Mouse (Mus musculus): ENCODE measurements around the gene Cntfr. TPM values are rescaled to one million over a fixed set of nuclear protein-coding genes. Genes with fewer than 3 reads are reported as not detected.
A peak's percentile ranks its signal among the peaks of the same experiment; 100 is the strongest.

Gene Cntfr
- total and polyA plus RNA-seq, 2 experiments from 2014 or later, result 0.38 TPM; not detected in 1

DNA sequence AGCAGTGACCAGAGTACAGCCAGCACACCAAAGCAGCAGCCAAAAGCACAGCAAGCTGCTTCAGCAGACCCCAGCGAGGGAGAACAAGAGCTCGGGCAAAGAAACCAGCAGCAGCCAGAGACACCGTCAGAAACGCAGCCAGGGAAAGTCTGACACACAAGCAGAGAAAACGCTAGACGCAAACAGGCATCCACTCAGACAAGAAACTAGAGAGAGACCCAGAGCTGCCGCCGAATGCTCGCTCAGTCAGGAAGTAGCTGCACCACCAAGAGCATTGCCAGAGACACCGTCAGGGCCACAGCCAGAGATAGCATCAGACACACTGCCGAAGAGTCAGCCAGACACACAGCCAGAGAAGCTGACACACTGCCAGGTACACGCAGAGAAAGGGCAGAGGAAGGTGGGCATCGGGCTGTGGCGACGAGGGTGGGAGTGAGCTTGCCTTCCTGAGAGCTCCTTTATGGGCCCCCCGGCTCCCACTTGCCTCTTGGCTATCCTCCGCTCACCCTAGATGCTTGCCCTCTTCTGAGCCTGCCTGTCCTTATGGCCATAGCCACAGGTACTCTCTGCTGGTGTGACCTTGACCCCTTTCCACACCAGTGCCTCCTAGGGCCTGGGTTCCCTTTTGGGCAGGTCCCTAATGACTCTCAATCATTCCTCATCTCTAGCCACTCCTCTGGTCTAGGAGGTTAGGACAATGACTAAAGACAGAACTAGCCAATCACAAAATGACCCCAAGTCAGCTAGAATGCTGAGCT lies 20.5 kb downstream of the Cntfr start:
- 38% methylated on average over 17 of the region's 17 CpGs for WGBS

DNA sequence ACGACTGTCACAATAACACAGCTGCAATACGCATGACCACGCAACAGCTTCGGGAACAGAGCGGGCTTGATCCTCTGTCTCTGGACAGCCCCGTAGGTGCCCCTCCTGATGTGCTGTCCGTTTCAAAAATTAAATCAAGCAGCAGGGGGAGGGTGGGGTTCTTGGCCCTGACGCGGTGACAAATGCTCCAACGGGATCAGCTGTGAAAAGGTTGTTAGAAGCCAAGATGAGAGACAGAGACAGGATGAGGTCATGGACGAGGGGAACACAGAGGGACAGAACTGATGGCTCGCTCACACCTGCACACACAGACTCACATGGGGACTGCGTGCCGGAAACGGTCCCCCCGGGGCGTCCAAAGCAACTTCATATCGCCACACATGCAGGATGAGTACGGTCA lies 23.7 kb downstream of the Cntfr start:
- no peak overlapping the region for H3K4me2 ChIP-seq (ENCODE audit: low read depth, low read length)
- no peak for DNase-seq (ENCODE audit: low spot score)
- H3K4me3 ChIP-seq (ENCODE audit: low read depth, low read length), result no peak overlapping the region
- no peaks in the 10 kb centered on the region for H3K36me3 ChIP-seq (replicated peaks; ENCODE audit: control insufficient read depth, insufficient read depth, low read length)
- H3K9me3 ChIP-seq (replicated peaks; ENCODE audit: control insufficient read depth, low read length), result no peaks in the 10 kb centered on the region
- no peak for ATAC-seq (ENCODE audit: insufficient read depth, low read depth)
- 51% methylated on average over 19 of the region's 19 CpGs for WGBS
- peaks cover 38% of the 10 kb centered on the region for H3K27me3 ChIP-seq (ENCODE audit: control insufficient read depth, insufficient read depth, low read length)
- no peak overlapping the region for H3K9ac ChIP-seq (replicated peaks; ENCODE audit: low read depth, low read length)
- no peak overlapping the region for H3K27ac ChIP-seq (ENCODE audit: low read depth)
- no peak for TF ChIP-seq EP300 (IDR thresholded peaks at IDR 0.05; ENCODE audit: low read depth)
- TF ChIP-seq CTCF (IDR thresholded peaks at IDR 0.05; ENCODE audit: low read depth), result no peak
- H3K4me1 ChIP-seq (ENCODE audit: control insufficient read depth, insufficient read depth), result peaks cover 4% of the 10 kb centered on the region; the same call in 1 of the 2 replicates

More for the DNA sequence above, 20.5 kb downstream of the Cntfr start:
- DNase-seq (ENCODE audit: low spot score), result no peak
- TF ChIP-seq EP300 (IDR thresholded peaks at IDR 0.05; ENCODE audit: low read depth), result no peak
- Histone ChIP-seq H3K9ac (replicated peaks; ENCODE audit: low read depth, low read length) (no peak overlapping the region), H3K9me3 (replicated peaks; ENCODE audit: control insufficient read depth, low read length) (no peaks in the 10 kb centered on the region), H3K4me2 (ENCODE audit: low read depth, low read length) (no peak overlapping the region), H3K27me3 (ENCODE audit: control insufficient read depth, insufficient read depth, low read length) (peaks cover 32% of the 10 kb centered on the region), H3K27ac (ENCODE audit: low read depth) (no peak overlapping the region), H3K36me3 (replicated peaks; ENCODE audit: control insufficient read depth, insufficient read depth, low read length) (no peaks in the 10 kb centered on the region), H3K4me3 (ENCODE audit: low read depth, low read length) (no peak overlapping the region), H3K4me1 (ENCODE audit: control insufficient read depth, insufficient read depth) (peaks cover 12% of the 10 kb centered on the region)
- ATAC-seq (ENCODE audit: insufficient read depth, low read depth), result no peak

- H3K9me3 ChIP-seq (replicated peaks; ENCODE audit: control insufficient read depth, low read length), result no peaks in the 10 kb centered on the region
- no peak overlapping the region for H3K4me3 ChIP-seq (ENCODE audit: low read depth, low read length)
- H3K9ac ChIP-seq (replicated peaks; ENCODE audit: low read depth, low read length), result no peak overlapping the region
- TF ChIP-seq CTCF (IDR thresholded peaks at IDR 0.05; ENCODE audit: low read depth) (no peak), EP300 (IDR thresholded peaks at IDR 0.05; ENCODE audit: low read depth) (no peak)
- H3K27ac ChIP-seq (ENCODE audit: low read depth), result no peak overlapping the region
- H3K4me2 ChIP-seq (ENCODE audit: low read depth, low read length), result no peak overlapping the region
- H3K27me3 ChIP-seq (ENCODE audit: control insufficient read depth, insufficient read depth, low read length), result peaks cover 38% of the 10 kb centered on the region
- ATAC-seq (ENCODE audit: insufficient read depth, low read depth) (peak; percentile 19; the same call in 1 of the 2 replicates), DNase-seq (ENCODE audit: low spot score) (no peak)
- 40% methylated on average over 8 of the region's 8 CpGs for WGBS
- H3K36me3 ChIP-seq (replicated peaks; ENCODE audit: control insufficient read depth, insufficient read depth, low read length), result no peaks in the 10 kb centered on the region
- H3K4me1 ChIP-seq (ENCODE audit: control insufficient read depth, insufficient read depth), result peaks cover 4% of the 10 kb centered on the region; the same call in 1 of the 2 replicates
These were observed 24.3 kb downstream of the Cntfr start for GRCm38 (mm10) chr4:41672522-41672963.

DNA sequence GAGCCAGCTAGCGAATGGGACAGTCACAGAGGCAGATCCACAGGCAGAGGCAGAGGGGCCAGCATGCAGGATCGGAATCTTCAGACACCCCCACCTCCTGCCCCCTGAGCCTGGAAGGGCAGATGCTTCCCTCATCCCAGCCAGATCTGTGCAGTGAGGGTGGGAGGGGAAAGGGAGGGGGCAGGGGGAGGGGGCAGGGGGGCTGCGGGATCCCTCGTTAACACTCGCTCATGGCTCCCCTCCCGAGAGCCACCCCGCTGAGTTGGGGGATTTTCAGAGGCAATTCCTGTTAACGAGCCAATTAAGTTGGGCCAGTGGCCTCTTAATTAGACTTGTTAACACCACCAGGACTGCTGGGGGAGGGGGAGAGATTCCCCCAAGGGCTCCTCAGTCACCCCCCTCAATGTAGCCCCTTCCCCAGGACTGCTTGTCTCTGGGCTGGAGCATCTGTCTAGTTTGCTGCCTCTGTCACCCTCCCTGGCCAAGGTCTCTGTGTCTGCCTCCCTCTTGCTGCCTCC lies 24.9 kb downstream of the Cntfr start:
- Histone ChIP-seq H3K4me1 (ENCODE audit: control insufficient read depth, insufficient read depth) (peaks cover 3% of the 10 kb centered on the region; the same call in 1 of the 2 replicates), H3K27ac (ENCODE audit: low read depth) (no peak overlapping the region), H3K9ac (replicated peaks; ENCODE audit: low read depth, low read length) (no peak overlapping the region), H3K36me3 (replicated peaks; ENCODE audit: control insufficient read depth, insufficient read depth, low read length) (no peaks in the 10 kb centered on the region), H3K27me3 (ENCODE audit: control insufficient read depth, insufficient read depth, low read length) (peaks cover 37% of the 10 kb centered on the region), H3K4me2 (ENCODE audit: low read depth, low read length) (no peak overlapping the region), H3K9me3 (replicated peaks; ENCODE audit: control insufficient read depth, low read length) (no peaks in the 10 kb centered on the region), H3K4me3 (ENCODE audit: low read depth, low read length) (no peak overlapping the region)
- 42% methylated on average over 6 of the region's 8 CpGs for WGBS
- ATAC-seq (ENCODE audit: insufficient read depth, low read depth) (no peak), DNase-seq (ENCODE audit: low spot score) (no peak)
- TF ChIP-seq CTCF (IDR thresholded peaks at IDR 0.05; ENCODE audit: low read depth), result no peak
- TF ChIP-seq EP300 (IDR thresholded peaks at IDR 0.05; ENCODE audit: low read depth), result no peak

GRCm38 (mm10) chr4:41671500-41671899 lies 25.4 kb downstream of the Cntfr start:
- Histone ChIP-seq H3K9me3 (replicated peaks; ENCODE audit: control insufficient read depth, low read length) (no peaks in the 10 kb centered on the region), H3K4me2 (ENCODE audit: low read depth, low read length) (no peak overlapping the region), H3K27ac (ENCODE audit: low read depth) (no peak overlapping the region), H3K4me1 (ENCODE audit: control insufficient read depth, insufficient read depth) (no peaks in the 10 kb centered on the region), H3K9ac (replicated peaks; ENCODE audit: low read depth, low read length) (no peak overlapping the region), H3K36me3 (replicated peaks; ENCODE audit: control insufficient read depth, insufficient read depth, low read length) (no peaks in the 10 kb centered on the region), H3K4me3 (ENCODE audit: low read depth, low read length) (no peak overlapping the region), H3K27me3 (ENCODE audit: control insufficient read depth, insufficient read depth, low read length) (peaks cover 31% of the 10 kb centered on the region)
- no peak for TF ChIP-seq CTCF (IDR thresholded peaks at IDR 0.05; ENCODE audit: low read depth)
- no peak for TF ChIP-seq EP300 (IDR thresholded peaks at IDR 0.05; ENCODE audit: low read depth)
- DNase-seq (ENCODE audit: low spot score) (no peak), ATAC-seq (ENCODE audit: insufficient read depth, low read depth) (no peak)
- 41% methylated on average over 5 of the region's 5 CpGs for WGBS
